In genomic region chr4:139368038-139368437, GRCm38 (mm10) we compare ENCODE assay signal across 28 mouse cellular contexts. TPM values are rescaled to one million over a fixed set of nuclear protein-coding genes. Genes with fewer than 3 reads are reported as not detected.
"Had no signal": no experiment of that assay in that cellular context is flagged by ENCODE, and none has a peak within 500 bp of the region (broad histone marks: within the 10 kb centered on the region; RNA-seq: fewer than 3 reads in every experiment).

No protein-coding gene starts in this region.

- DNase-seq: heart, postnatal 10 days; heart, postnatal 14 days; heart, postnatal 4 days; kidney, adult 11 months; kidney, adult 18-20 months; kidney, adult 2 months; kidney, adult 8-10 months; kidney, adult 9 months; kidney, postnatal 10 days; kidney, postnatal 14 days; kidney, postnatal 36 days; kidney, postnatal 4 days; layer of hippocampus, postnatal 36 days had no signal

- H3K27me3 ChIP-seq: heart, embryonic 12.5 days; heart, embryonic 13.5 days; heart, embryonic 15.5 days; hindbrain, embryonic 12.5 days; hindbrain, embryonic 13.5 days; hindbrain, embryonic 15.5 days; intestine, embryonic 15.5 days; kidney, embryonic 15.5 days had no signal

- H3K4me2 ChIP-seq: heart, embryonic 11.5 days; heart, embryonic 12.5 days; heart, embryonic 13.5 days; heart, embryonic 15.5 days; hindbrain, embryonic 12.5 days; hindbrain, embryonic 13.5 days; hindbrain, embryonic 14.5 days; hindbrain, embryonic 15.5 days; intestine, embryonic 15.5 days; kidney, embryonic 15.5 days had no signal

- H3K4me3 ChIP-seq: heart, embryonic 10.5 days; heart, embryonic 12.5 days; heart, embryonic 13.5 days; heart, embryonic 15.5 days; hindbrain, embryonic 10.5 days; hindbrain, embryonic 12.5 days; hindbrain, embryonic 13.5 days; hindbrain, embryonic 15.5 days; intestine, embryonic 15.5 days; kidney, embryonic 15.5 days; layer of hippocampus, adult 2 months; left cerebral cortex, adult 2 months had no signal

RNA-seq across cellular contexts. Expression of gene Pqlc2, which starts 57.5 kb away (rescaled TPM):
- total RNA-seq: hematopoietic stem cell, adult 5-6 weeks had no signal
